Mouse (Mus musculus): ENCODE data around the gene Lypd6b.

GRCm38 (mm10) chr2:49814011-49814410 is 26.5 kb downstream of the Lypd6b start:
- no peak for TF ChIP-seq CTCF (IDR thresholded peaks at IDR 0.05; ENCODE audit: control insufficient read depth, insufficient read depth, insufficient replicate concordance, low read depth, low read length)
- TF ChIP-seq POLR2A (IDR thresholded peaks at IDR 0.05; ENCODE audit: control insufficient read depth, low read depth, low read length), result no peak

Data from testis, adult 2 months (tissue).